Mouse (Mus musculus): ENCODE data around the gene Enpep.

Enpep gene

GRCm38 (mm10) chr3:129312511-129312910 lies 20.0 kb downstream of the Enpep start:
- DNase-seq (ENCODE audit: low spot score) = no peak

GRCm38 (mm10) chr3:129311951-129312350 lies 20.6 kb downstream of the Enpep start:
- no peak for DNase-seq (ENCODE audit: low spot score)

GRCm38 (mm10) chr3:129309926-129310325 lies 22.6 kb downstream of the Enpep start:
- no peak for DNase-seq (ENCODE audit: low spot score)

- DNase-seq (ENCODE audit: low spot score) = no peak
Measured at GRCm38 (mm10) chr3:129308876-129309275, 23.6 kb downstream of the Enpep start.

GRCm38 (mm10) chr3:129308102-129308752 lies 24.3 kb downstream of the Enpep start:
- DNase-seq (ENCODE audit: low spot score) = no peak

- no peak for DNase-seq (ENCODE audit: low spot score)
Measured at GRCm38 (mm10) chr3:129303941-129304340, 28.6 kb downstream of the Enpep start.

GRCm38 (mm10) chr3:129299874-129300273 lies 32.6 kb downstream of the Enpep start:
- DNase-seq (ENCODE audit: low spot score) = no peak

- no peak for DNase-seq (ENCODE audit: low spot score)
Measured at GRCm38 (mm10) chr3:129298606-129299005, 33.9 kb downstream of the Enpep start.

- DNase-seq (ENCODE audit: low spot score) = peak; percentile 33
Measured at GRCm38 (mm10) chr3:129296994-129297393, 35.5 kb downstream of the Enpep start.

- DNase-seq (ENCODE audit: low spot score) = no peak
Measured at GRCm38 (mm10) chr3:129295883-129296282, 36.6 kb downstream of the Enpep start.

- no peak for DNase-seq (ENCODE audit: low spot score)
Measured at GRCm38 (mm10) chr3:129289536-129289935, 43.0 kb downstream of the Enpep start.

GRCm38 (mm10) chr3:129287140-129287539 lies 45.4 kb downstream of the Enpep start:
- DNase-seq (ENCODE audit: low spot score) = no peak

GRCm38 (mm10) chr3:129286426-129286825 lies 46.1 kb downstream of the Enpep start:
- no peak for DNase-seq (ENCODE audit: low spot score)

- no peak for DNase-seq (ENCODE audit: low spot score)
Measured at GRCm38 (mm10) chr3:129284326-129284725, 48.2 kb downstream of the Enpep start.

GRCm38 (mm10) chr3:129279441-129279840 lies 53.1 kb downstream of the Enpep start:
- no peak for DNase-seq (ENCODE audit: low spot score)

GRCm38 (mm10) chr3:129273156-129273831 lies 59.2 kb downstream of the Enpep start:
- DNase-seq (ENCODE audit: low spot score) = no peak

- no peak for DNase-seq (ENCODE audit: low spot score)
Measured at GRCm38 (mm10) chr3:129270044-129270443, 62.5 kb downstream of the Enpep start.

- no peak for DNase-seq (ENCODE audit: low spot score)
Measured at GRCm38 (mm10) chr3:129268886-129269683, 63.4 kb downstream of the Enpep start.

- DNase-seq (ENCODE audit: low spot score) = no peak
Measured at GRCm38 (mm10) chr3:129258497-129258896, 74.0 kb downstream of the Enpep start.

- DNase-seq (ENCODE audit: low spot score) = no peak
Measured at GRCm38 (mm10) chr3:129256766-129257165, 75.8 kb downstream of the Enpep start.

- DNase-seq (ENCODE audit: low spot score) = no peak
Measured at GRCm38 (mm10) chr3:129256283-129256682, 76.2 kb downstream of the Enpep start.

- no peak for DNase-seq (ENCODE audit: low spot score)
Measured at GRCm38 (mm10) chr3:129254246-129254645, 78.3 kb downstream of the Enpep start.

GRCm38 (mm10) chr3:129250997-129251396 lies 81.5 kb downstream of the Enpep start:
- DNase-seq (ENCODE audit: low spot score) = no peak
